Mouse (Mus musculus) adrenal gland, postnatal 4 days (tissue): ENCODE results near the gene C3. TPM values are rescaled to one million over a fixed set of nuclear protein-coding genes. Genes with fewer than 3 reads are reported as not detected.

Experiments
- DNase-seq, 2 experiments: peaks; one replicate each; pipeline ENCODE4 v3.0.0; 2021 to 2022; ENCODE audit warnings: low spot score in 2 of 2, mixed read lengths in 2 of 2
- microRNA-seq: library from miRNA; unstranded; fragments of <30 nt; microRNA quantifications from one replicate; pipeline ENCODE4 v1.2.0, GENCODE M21; 2021
- total RNA-seq, 2 experiments: library from RNA; stranded (reverse); gene quantifications; 2 replicates each; pipeline ENCODE4 v1.2.3; 2021

C3 gene
- total RNA-seq, 2 experiments from 2014 or later = 60.7 to 452 TPM

- no peak for DNase-seq
Measured at GRCm38 (mm10) chr17:57170616-57171260, 57.2 kb downstream of the C3 start.

GRCm38 (mm10) chr17:57166800-57167791 lies 60.8 kb downstream of the C3 start:
- peak; percentile 80 to 81 for DNase-seq

Small RNAs within 50 kb of the gene (microRNA-seq; reads per million reads assigned to microRNA genes)
- gene Mir6978 = not detected

Other genes starting within 250 kb of the C3 start
- gene Acer1, start 246.0 kb downstream of the C3 start, total RNA-seq = under 1 TPM; 0.17 to 0.28 TPM
- 10 to 100 TPM; 79.6 to 82.7 TPM for gene Clpp, start 237.8 kb downstream of the C3 start, total RNA-seq
- 10 to 100 TPM; 63.6 to 63.7 TPM for gene Alkbh7, start 230.8 kb downstream of the C3 start, total RNA-seq
- 1 to 10 TPM in 1 of 2 experiments, not detected in 1; 1.8 TPM for gene Pspn, start 228.1 kb downstream of the C3 start, total RNA-seq
- 10 to 100 TPM; 55.7 to 58.6 TPM for gene Gtf2f1, start 216.8 kb downstream of the C3 start, total RNA-seq
- gene Gm17949, start 216.7 kb downstream of the C3 start, total RNA-seq = under 1 TPM; 0.25 to 0.45 TPM
- 100 to 1,000 TPM; 141 to 156 TPM for gene Khsrp, start 196.6 kb downstream of the C3 start, total RNA-seq
- not detected for gene Slc25a41, start 186.5 kb downstream of the C3 start, total RNA-seq
- gene Crb3, start 169.0 kb downstream of the C3 start, total RNA-seq = 1 to 10 TPM; 2.6 to 7.3 TPM
- 10 to 100 TPM; 80.0 to 85.9 TPM for gene Slc25a23, start 168.3 kb downstream of the C3 start, total RNA-seq
- gene Dennd1c, start 149.6 kb downstream of the C3 start, total RNA-seq = 1 to 10 TPM; 1.6 to 2.6 TPM
- gene Tubb4a, start 140.4 kb downstream of the C3 start, total RNA-seq = 10 to 100 TPM; 15.7 to 27.3 TPM
- under 1 TPM; 0.40 to 0.45 TPM for gene Tnfsf9, start 122.8 kb downstream of the C3 start, total RNA-seq
- not detected for gene Cd70, start 78.4 kb downstream of the C3 start, total RNA-seq
- gene Tnfsf14, start 34.0 kb downstream of the C3 start, total RNA-seq = under 1 TPM in 1 of 2 experiments, not detected in 1; 0.28 TPM
- gene Gpr108, start 20.3 kb upstream of the C3 start, total RNA-seq = 10 to 100 TPM; 50.3 to 52.5 TPM
- 10 to 100 TPM; 52.1 to 58.4 TPM for gene Trip10, start 21.3 kb upstream of the C3 start, total RNA-seq
- gene Vav1, start 51.0 kb upstream of the C3 start, total RNA-seq = 1 to 10 TPM; 2.7 to 3.3 TPM
- 1 to 10 TPM; 7.9 to 8.3 TPM for gene Adgre1, start 130.6 kb upstream of the C3 start, total RNA-seq